Mouse (Mus musculus) CH12.LX (cell line): ENCODE measurements around the gene Tmtc1.

Source experiments
- CTCF ChIP-seq, 2 experiments: IDR thresholded peaks in 1 of 2; conservative IDR thresholded peaks in 1 of 2; 2 replicates each; pipeline ENCODE4 v1.5.1; 2011 to 2012; ENCODE audit warnings: low read depth in 2 of 2, low read length in 2 of 2, improper control_type of control experiment in 1 of 2, inconsistent platforms in 1 of 2, mild to moderate bottlenecking in 1 of 2, moderate library complexity in 1 of 2
- ELF1 ChIP-seq: IDR thresholded peaks from 2 replicates; pipeline ENCODE4 v1.6.1; 2014; ENCODE audit warnings: low read depth, mild to moderate bottlenecking, inconsistent platforms, low read length, improper control_type of control experiment
- MAX ChIP-seq: IDR thresholded peaks from 2 replicates; pipeline ENCODE4 v1.6.1; 2011; ENCODE audit warnings: low read length, improper control_type of control experiment
- POLR2A ChIP-seq: IDR thresholded peaks from 2 replicates; pipeline ENCODE4 v1.6.1; 2011; ENCODE audit warnings: low read depth, mild to moderate bottlenecking, improper control_type of control experiment, low read length
- POLR2AphosphoS2 ChIP-seq: IDR thresholded peaks from 2 replicates; pipeline ENCODE4 v1.6.1; 2011; ENCODE audit warnings: low read depth, low read length, improper control_type of control experiment
- RCOR1 ChIP-seq: conservative IDR thresholded peaks from 2 replicates; pipeline ENCODE4 v1.6.1; 2012; ENCODE audit warnings: low read depth, mild to moderate bottlenecking, inconsistent platforms, low read length, improper control_type of control experiment
- SMC3 ChIP-seq: IDR thresholded peaks from 2 replicates; pipeline ENCODE4 v1.6.1; 2011; ENCODE audit warnings: low read depth, low read length, improper control_type of control experiment

DNA sequence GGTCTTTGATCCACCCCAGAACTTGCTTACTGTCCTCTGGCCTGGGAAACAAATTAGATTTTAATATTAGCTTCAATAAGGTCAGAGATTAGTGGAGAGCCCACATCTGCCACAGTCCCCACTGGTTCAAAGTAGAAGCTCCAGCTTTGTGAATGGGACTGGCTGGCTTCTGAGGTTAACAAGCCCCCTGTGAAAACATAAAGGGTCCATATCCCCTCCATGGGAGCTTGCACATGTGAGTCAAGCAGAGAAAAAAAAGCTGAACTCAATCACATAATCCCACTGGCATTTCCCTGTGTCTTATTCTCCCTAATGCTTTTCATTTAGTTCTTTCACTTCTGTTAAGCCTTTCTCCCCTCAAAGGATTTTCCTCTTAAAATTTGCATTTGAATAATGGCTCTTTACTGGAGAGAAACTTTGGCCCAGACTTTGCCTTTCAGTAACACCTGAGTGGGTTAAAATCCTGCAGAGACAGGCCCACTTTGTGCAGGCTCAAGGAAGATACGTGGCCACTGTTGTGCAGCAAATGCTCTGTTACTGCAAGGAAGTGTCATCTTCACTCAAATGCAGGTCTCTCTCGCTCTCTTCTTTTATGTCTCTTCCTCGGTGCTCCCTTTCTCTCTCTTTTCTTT is 105.7 kb downstream of the Tmtc1 start:
- TF ChIP-seq POLR2AphosphoS2 (no peak), RCOR1 (no peak), CTCF (conservative IDR thresholded peaks at IDR 0.05 in 1 of 2, IDR thresholded peaks at IDR 0.05 in 1 of 2; ENCODE audit: low read depth in 2 of 2, low read length in 2 of 2) (no peak), MAX (no peak), SMC3 (no peak), ELF1 (no peak), POLR2A (no peak)
